Mouse (Mus musculus) frontal cortex, postnatal 14 days (tissue): ENCODE data around the gene AC124108.1.
"Not testable (repeated sequence)": the region's sequence is repeated elsewhere in the genome, so short reads cannot be mapped to it uniquely, and the experiment has no call there.

Source experiments
- DNase-seq, 2 experiments: peaks; one replicate each; pipeline ENCODE4 v3.0.0; 2022; ENCODE audit warnings: low spot score in 2 of 2

AC124108.1 gene

GRCm38 (mm10) chr1:132191093-132191785 is at the start of gene AC124108.1, which contains the start of gene Lemd1:
Gene AC124108.1, plus strand, starts transcription at chr1:132191457.
Gene Lemd1, plus strand, starts transcription at chr1:132191431.
- DNase-seq, result peak in 1 of 2 experiments; percentile 10

- DNase-seq, result no peak
These were observed 49.5 kb upstream of the AC124108.1 start for GRCm38 (mm10) chr1:132141753-132142152.

- no peak for DNase-seq
These were observed 48.2 kb upstream of the AC124108.1 start for GRCm38 (mm10) chr1:132143079-132143478.

- DNase-seq, result no peak
These were observed 47.5 kb upstream of the AC124108.1 start for GRCm38 (mm10) chr1:132143730-132144129.

GRCm38 (mm10) chr1:132144223-132144622 is 47.0 kb upstream of the AC124108.1 start:
- peak; percentile 49 to 68 for DNase-seq

GRCm38 (mm10) chr1:132144837-132145236 is 46.4 kb upstream of the AC124108.1 start:
- no peak for DNase-seq

GRCm38 (mm10) chr1:132145973-132146685 is 45.1 kb upstream of the AC124108.1 start:
- no peak for DNase-seq

GRCm38 (mm10) chr1:132149410-132149809 is 41.8 kb upstream of the AC124108.1 start:
- no peak for DNase-seq

- DNase-seq, result no peak
These were observed 41.1 kb upstream of the AC124108.1 start for GRCm38 (mm10) chr1:132150171-132150570.

- DNase-seq, result no peak
These were observed 40.2 kb upstream of the AC124108.1 start for GRCm38 (mm10) chr1:132150817-132151601.

GRCm38 (mm10) chr1:132151908-132152307 is 39.3 kb upstream of the AC124108.1 start:
- no peak for DNase-seq

- DNase-seq, result no peak
These were observed 38.1 kb upstream of the AC124108.1 start for GRCm38 (mm10) chr1:132153086-132153690.

GRCm38 (mm10) chr1:132153691-132154090 is 37.6 kb upstream of the AC124108.1 start:
- no peak for DNase-seq

GRCm38 (mm10) chr1:132155737-132156136 is 35.5 kb upstream of the AC124108.1 start:
- DNase-seq, result peak in 1 of 2 experiments; percentile 66

GRCm38 (mm10) chr1:132157016-132157781 is 34.1 kb upstream of the AC124108.1 start:
- peak; percentile 69 to 89 for DNase-seq

- DNase-seq, result no peak
These were observed 33.4 kb upstream of the AC124108.1 start for GRCm38 (mm10) chr1:132157808-132158207.

- DNase-seq, result no peak
These were observed 32.5 kb upstream of the AC124108.1 start for GRCm38 (mm10) chr1:132158741-132159140.

- no peak for DNase-seq
These were observed 31.6 kb upstream of the AC124108.1 start for GRCm38 (mm10) chr1:132159681-132160080.

GRCm38 (mm10) chr1:132161211-132161880 is 29.9 kb upstream of the AC124108.1 start:
- DNase-seq, result no peak

- DNase-seq, result not testable (repeated sequence)
These were observed 28.6 kb upstream of the AC124108.1 start for GRCm38 (mm10) chr1:132162618-132163017.
